Mouse (Mus musculus) granulocyte monocyte progenitor cell, adult 5-6 weeks (primary cell): ENCODE measurements around the gene Gfod2. TPM values are rescaled to one million over a fixed set of nuclear protein-coding genes. Genes with fewer than 3 reads are reported as not detected.

Experiments used
- ATAC-seq: replicated peaks from 2 replicates; pipeline ENCODE4 v1.8.0; 2016; ENCODE audit warnings: mild to moderate bottlenecking, moderate TSS enrichment, inconsistent platforms; ENCODE audit not compliant: poor library complexity, severe bottlenecking
- total RNA-seq, 2 experiments: library from RNA; stranded (forward) in 1 of 2; stranded (reverse) in 1 of 2; fragments of 200-712, 200-1000 nt in 1 of 2; fragments of >200 nt in 1 of 2; fragmentation: Nextera tagmentation in 1 of 2; gene quantifications; 2 replicates each; pipeline ENCODE4 v1.2.3; 2014 to 2017

Gene Gfod2
- total RNA-seq, 2 experiments from 2014 or later, result 4.6 TPM; not detected in 1

DNA sequence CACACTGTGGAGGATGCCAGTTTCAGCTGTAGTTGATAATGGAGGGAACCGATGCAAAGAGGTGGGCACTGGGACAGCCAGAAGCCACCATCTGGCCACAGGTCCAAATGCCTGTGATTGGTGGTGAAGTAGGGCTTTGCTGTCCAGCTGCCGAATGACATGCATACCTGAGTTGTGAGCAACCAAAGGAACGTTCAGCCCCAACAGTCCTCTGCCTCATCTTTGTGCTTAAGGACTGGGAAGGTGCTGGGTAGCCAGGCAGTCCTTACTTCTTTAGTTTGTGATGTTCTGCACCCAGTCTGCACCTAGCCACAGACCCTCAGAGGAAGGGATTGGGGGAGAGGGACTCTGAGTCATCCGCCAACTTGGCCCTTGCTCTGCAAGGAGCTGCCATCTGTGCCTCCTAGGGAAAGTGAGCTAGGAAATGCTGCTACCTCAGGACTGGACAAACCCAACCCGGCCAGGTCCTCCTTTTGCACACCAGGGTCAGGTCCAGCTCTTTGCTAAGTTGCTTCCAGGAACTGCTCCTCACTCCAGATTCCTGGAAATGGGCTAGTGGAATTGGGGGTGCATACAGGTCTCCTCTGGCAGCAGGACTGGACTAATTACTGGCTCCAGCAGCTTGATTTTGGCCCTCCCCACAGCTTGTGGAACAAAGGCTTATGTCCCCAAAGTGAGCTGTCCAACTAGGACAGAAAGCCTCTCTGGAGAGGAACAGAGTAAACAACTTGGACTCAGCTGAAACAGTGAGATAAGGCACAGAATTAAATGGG is 10.2 kb upstream of the Gfod2 start:
- ATAC-seq, result no peak

DNA sequence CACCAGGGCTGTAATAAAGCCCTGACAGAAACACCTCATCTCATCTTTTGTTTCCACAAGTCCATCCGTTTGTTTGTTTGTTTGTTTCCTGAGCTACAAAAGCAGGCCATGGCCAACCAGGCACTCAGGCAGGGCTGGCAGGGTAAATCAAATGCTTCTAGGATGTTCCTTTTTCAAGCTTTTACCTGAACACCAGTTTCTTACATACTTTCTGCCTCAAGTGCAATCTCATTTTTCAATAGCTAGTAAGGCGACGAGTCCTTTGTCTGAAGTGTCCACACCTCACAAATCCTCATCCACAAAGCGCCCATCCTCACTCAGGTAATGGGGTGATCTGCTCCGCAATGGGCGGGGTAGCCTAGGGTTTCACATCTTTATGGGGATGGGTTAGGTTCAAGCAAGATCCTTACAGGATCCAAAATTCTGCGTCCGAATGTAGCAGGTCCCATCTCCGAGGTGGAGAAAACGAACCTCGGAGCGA is 628 bp downstream of the Gfod2 start:
- ATAC-seq, result no peak

DNA sequence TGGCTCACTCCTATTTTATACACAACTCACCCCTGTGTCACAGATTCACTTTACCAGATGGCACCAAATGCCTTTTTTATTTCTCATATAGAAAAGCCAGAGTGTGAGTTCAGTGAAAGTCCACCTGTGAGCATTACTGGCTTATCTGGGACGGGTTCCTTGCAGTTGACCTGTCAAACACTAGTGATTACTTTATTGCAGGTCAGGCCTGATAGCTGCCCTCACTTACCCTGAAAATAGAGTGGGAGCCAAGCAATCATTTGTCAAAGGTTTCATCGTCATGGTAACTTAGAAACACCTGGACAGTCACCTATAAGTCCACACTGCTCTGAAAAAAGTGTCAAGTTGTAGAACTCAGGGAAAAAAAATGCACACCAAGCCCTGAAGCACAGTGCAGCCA is 3.8 kb downstream of the Gfod2 start:
- ATAC-seq, result no peak

DNA sequence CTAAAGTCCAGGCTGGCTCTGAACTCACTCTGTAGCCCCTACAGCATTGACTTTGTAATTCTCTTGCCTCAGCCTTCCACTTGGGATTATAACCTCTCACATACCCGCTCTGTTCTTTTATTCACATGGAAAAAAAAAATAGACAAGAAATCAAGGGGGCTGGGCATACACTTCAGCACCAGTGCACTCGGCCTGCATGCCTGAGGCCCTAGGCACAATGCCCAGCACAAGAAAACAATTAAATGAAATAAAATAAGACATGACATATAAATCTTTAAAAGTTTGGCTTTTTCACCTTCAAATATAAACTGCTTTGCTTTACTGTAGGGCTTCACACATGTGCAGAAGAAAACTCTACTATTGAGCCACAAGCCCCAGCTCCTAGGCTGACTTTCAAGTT is 4.5 kb downstream of the Gfod2 start:
- ATAC-seq, result no peak

DNA sequence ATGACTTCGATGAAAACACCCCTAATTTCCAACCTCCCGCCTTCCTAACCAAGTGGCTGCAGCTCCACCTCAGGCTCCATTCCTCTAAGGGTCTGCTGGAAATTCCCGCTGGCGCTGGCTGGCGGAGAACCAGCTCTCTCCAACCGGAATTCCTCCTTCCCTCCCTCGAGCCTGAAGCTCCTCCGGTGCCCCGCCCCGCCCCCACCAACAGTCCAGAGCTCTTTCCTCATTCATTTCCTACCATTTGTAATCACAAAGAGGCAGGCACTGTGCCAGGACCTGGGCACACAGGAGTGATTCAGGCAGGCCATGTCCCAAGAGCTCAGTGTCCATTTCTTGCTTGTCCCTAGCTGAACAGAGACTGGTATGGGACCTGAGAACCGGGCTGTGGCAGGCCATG is 7.9 kb downstream of the Gfod2 start:
- ATAC-seq, result peak; percentile 56

DNA sequence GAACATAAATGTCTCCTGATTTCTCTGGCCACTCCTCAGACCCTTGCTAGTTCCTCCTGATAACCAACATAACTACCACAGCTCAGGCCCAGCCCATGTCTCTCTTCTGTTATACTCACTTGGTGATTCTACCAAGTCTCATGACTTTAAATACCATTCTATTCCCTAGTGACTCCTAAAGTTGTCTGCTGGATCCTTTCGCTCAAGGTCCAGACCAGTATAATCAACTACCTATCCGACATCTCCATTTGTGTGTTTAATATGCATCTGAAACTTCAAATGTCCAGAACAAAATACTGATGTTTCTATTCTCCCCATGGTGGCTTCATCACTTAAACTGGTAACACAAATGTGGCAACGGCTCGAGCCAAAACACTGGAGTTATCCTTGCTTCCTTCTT is 15.2 kb downstream of the Gfod2 start:
- no peak for ATAC-seq

DNA sequence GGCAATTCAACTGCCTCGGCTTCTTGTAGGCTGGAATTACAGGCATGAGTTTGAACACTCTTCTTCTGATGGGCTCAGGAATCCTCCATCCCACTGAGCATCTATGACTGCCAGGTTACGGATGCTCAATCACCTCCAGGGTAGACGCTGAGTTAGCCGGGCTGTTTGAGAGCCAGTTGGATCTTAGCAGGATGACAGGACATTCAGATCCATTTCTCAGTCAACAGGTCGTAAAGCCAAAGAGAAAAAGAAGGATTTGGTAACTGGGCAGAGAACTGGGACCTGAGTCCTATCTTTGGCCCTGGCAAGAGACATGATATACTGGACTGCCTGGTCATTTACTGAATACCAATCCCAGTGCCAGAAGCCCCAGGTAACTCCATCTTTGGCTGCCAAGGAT is 19.2 kb downstream of the Gfod2 start:
- no peak for ATAC-seq

DNA sequence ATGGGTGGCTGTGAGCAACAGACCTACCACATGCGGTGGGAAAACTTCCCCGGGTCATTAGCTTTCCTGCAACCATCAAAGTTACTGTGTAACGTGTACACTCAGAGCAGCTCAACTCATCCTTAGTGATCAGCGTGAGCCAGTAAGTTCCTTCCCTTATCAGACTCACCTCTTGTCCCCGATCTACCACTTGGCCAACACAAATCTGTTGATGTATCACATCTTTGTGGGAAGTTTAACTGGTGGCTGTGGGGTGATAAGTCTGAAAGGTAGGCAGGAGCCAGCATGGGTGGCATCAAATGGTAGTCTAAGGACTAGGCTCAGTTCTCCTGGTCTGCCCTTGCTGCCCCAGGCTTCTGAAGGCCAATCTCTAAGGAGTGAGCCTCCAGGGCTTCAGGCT is 26.3 kb downstream of the Gfod2 start:
- ATAC-seq, result no peak

DNA sequence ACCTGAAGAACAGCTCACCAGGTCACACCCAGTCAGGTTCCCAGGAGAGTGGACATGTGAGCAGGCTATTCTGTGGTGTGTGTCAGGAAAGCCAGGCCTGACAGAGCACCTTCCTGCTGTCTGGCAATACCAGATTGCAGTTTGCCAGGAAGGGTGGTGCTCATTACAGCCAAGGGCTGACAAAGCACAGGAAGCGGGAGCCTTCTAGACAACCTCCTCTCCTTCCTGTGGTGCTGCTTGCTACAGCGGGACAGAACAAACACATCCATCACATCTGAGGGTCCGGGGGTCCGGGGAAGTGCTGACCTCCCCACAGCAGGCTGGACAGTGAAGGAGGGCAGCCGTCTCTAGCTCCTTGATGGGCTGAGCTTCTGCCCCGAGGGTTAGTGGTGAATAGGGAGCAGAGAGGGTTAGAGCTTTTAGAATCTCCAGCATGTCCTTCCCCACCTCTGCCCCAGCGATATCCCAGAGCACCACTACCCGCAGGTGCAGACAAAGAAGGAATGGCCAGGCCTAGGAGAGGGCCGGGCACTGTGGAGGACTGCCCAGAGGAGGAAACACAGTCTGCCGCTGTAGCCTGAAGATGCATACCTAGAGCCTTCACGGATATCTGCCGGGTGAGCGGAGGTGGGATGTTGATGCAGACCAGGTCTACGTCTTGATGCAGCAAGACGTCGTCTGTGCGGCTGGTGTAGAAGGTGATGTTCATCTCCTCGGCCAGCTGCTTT is 30.9 kb downstream of the Gfod2 start:
- peak; percentile 42 for ATAC-seq

DNA sequence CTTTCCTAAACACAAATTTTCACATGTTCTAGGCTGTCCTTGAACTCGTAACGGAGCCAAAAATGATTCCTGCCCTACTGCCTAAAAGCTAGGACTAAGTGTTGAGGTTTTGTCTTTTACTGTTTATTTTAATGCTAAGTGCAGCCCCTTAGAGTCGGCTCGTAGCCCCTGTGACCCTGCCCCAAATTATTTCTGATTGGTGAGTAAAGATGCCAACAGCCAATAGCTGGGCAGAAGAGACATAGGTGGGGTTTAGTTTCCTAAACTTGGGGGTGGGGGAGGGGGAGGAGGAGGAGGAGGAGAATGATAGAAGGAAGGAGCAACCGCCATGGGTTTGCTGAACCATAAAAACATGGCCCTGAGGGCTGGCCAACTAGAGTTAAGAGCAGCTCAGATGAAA is 32.7 kb downstream of the Gfod2 start:
- ATAC-seq, result no peak

DNA sequence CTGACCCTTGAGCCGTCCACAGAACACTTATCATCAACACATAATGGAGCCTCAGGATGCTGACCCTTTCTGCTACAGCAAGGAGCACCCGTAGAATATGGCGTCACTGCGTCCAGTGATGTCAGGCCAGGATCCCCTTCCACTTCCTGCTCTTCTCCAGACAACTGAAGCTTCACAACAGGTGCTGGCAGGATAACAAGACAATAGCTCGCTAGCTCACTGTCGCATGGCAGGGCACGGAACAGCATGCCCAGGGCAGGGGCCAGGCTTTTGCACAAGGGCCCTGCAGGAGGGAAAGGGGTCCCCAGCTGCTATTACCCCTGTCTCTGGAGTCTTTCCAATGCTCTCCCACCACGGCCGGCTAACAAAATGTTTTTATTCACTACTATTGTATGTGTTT is 35.6 kb downstream of the Gfod2 start:
- ATAC-seq, result no peak

DNA sequence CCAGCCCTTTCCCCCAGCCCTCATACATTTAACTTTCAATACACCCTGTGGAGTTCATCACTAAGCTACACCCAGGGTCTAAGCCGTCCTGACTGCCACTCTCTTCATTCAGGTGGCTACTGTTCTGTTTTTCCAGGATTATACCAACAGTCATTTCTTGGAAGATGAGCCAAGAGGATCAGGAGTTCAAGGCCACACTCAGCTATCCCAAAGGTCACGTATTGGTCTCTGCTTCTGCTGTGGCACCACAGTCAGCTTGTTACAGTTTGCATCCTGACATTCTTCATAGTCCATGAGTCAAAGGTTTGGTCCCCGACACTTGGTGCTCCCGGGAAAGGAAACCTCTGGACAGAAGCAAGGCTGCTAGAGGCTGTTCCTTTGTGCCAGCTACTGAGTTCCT is 38.8 kb downstream of the Gfod2 start:
- no peak for ATAC-seq

DNA sequence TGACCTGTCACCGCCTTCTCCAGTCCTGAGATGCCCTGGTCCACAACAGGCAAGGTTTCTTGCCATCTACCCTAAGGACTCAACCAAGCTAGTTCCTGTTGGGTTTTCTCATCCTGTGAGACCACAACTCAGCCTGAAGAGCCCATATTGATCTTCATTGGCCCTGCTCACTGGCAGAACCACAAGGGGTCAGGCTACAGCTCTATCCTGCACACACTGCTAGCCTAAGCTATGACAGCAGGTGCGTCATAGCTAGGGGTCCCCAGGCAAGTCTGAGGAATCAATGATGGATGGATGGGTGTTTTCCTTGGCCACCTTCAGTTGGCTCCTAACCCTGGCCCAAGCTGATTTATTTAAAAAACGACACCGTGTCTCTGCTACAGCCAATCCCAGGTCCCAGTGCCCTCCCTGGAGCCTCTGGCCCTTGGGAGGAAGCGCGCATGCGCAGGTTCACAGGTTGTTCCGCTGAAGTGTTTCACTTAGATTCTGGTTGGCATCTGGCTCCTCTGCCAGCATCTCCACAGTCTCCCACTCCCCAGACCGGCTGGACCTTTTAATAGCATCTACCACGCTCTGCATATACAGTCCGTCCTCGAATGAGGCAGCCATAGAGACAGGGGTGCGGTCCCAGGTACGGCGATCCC is 42.0 kb downstream of the Gfod2 start:
- ATAC-seq, result no peak

DNA sequence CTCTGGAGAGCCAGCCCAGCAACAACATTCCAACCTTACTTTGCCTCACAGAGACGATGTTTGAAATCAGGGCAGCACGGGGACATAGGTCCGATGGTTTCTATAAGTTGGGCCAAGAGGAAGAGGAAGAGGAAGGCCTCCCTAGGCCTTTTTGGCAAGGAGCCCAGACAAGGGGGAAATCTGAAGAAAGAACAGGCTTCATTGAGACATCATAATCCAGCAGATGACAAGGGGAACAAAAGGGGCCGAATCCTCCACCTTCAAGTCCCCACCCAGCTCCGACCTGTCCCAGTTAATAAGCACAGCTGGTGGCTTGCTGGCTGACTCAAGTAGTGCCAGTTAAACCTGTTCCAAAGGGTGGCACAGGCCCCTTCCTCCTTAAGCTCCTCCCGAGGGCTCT is 43.4 kb downstream of the Gfod2 start:
- peak; percentile 77 for ATAC-seq

DNA sequence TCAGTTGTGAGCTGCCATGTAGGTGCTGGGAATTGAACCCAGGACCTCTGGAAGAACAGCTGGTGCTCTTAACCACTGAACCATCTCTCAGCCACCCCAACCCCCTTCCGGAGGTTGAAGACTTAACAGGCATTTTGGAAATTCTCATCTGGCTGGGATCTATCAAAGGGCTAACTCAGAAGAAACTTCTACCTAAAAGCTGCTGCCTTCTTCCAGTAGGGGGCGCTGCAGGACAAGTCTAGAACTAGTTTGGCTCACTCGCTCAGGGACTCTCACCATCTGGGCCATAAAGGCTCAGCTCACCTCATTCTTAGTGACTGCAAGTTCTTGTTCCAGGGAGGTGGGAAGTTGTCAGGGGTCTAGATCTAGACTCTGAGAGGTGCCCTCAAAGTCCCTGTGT is 44.3 kb downstream of the Gfod2 start:
- ATAC-seq, result peak; percentile 69

DNA sequence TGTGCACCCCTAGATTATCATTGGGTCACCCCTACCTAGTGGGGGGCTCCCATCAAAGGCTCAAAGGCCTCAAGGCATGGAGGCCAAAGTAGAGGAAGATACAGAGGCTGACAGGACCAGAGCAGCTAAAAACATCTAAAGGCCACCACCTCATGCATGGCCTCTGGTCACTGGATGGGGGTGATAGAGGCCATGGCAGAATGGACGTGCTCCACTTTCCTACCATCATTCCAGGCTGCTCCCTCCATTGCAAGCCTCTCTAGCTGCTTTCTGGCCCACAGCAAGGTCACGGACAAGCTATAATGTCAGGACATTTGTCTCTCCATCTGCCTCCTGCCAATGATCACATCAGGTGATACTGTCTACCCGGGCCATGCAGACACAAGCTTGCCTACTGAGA is 46.2 kb downstream of the Gfod2 start:
- ATAC-seq, result no peak

DNA sequence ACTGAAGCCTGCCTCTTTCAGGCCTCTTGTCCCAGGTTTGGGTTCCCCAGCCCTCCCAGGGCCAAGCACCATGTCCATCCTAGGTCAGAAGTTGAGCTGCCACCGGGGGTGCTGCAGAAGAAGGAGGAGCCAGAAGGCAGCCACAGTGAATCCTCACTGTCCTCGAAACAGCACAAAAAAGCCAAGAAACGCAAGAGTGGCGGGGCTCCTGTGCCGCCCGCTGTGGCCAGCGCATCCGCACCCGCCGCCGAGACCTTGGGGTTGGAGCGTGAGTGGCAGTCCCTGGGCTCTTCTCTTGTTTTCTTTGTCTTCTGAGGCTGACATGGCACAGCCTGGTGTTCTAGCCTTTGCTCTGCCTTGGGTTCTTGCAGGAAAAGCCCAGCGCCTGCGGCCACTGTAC is 49.1 kb downstream of the Gfod2 start:
- no peak for ATAC-seq

DNA sequence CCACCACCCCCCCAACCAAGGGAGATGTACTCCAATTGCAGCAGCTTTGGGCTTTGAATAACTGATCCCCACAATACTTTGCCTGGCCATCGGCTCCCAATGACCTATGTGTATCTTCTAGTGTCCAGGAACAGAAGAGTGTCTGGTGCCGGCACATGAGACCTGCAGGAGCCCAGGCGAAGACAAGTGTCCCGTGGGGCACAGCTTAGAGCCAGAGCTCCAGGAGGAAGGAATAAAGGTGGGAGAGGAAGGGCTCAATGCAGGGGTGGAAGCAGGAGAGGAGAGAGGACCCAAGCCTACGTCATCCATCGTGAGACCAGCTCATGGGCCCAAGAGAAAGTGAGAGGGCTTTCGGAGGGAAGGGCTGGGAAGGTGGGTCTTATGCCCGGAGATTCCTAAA is 49.8 kb downstream of the Gfod2 start:
- ATAC-seq, result no peak

DNA sequence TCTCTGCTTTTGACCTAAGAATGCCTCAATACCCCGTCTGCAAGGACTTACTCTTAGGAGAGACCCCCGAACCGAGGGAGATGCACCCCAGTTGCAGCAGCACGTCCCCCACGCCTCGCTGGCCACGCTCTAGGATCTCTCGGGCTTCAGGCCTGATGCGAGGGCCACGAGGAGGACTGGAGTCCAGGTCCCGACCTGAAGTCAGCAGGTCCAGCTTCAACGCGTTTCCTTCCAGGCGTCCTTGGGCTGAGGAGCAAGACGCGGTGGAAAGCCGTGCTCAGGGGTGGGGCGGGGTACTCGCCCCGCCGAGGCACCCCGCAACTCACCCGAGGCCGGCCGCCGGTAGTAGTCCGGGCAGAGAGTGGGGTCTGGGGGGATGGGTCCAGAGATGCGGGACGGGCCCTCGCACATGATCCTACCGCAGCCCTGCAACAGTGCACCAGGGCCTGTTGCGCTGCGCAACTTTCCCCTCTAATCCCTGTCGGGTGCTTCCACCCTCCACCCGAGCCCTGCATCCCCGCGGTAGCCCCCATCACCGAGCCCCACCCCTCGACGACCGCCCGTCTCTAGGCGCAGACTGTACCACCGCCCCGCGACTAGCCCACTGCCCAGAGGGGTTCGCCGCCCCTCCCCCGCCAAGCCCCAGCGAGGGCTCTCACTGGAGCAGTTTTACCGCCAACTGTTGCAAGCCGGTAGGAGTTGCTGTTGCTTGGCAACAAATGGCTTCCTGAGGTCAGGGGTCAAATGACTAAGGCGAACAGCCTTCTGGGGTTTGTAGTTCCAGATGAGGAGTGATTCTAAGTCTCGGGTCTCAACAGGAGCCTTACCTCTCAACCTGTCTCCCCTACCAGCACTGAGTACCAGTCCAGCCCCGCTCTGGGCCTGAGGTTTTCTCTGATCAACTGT is 50.7 kb downstream of the Gfod2 start, which contains the start of the genes 4933405L10Rik and Enkd1:
TSS of gene 4933405L10Rik (plus strand) at position 158 of the 906 bp plus-strand sequence.
TSS of gene Enkd1 (minus strand) at position 713 of the 906 bp plus-strand sequence.
- peak; percentile 90 for ATAC-seq

DNA sequence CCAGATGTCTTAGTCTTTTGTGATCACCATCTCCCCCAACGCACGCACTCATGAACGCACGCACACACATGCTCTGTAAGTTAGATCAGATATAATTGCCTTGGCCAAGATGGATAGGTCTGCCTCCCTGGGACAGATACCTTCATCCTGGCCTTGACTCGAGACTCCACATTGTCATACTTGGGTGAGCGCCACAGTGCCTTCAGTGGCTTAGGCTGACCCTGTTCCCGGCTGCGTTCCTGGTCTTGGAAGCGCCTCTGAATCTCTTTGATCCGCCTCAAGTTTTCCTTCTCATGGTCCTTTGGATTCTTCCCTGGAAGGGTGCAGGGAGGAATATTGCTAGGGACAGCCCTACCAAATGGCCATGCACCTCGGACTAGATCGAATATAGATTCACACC is 52.0 kb downstream of the Gfod2 start:
- ATAC-seq, result no peak
